Mouse (Mus musculus): ENCODE measurements around the gene Rpl18a.

Rpl18a gene

GRCm38 (mm10) chr8:70856028-70856427 lies 41.2 kb downstream of the Rpl18a start:
- no peak for DNase-seq (ENCODE audit: low spot score)

GRCm38 (mm10) chr8:70853863-70854262 lies 43.3 kb downstream of the Rpl18a start:
- no peak for DNase-seq (ENCODE audit: low spot score)

- DNase-seq (ENCODE audit: low spot score), result no peak
Observed at GRCm38 (mm10) chr8:70852595-70853231, 44.5 kb downstream of the Rpl18a start.

GRCm38 (mm10) chr8:70851837-70852236 lies 45.4 kb downstream of the Rpl18a start:
- DNase-seq (ENCODE audit: low spot score), result no peak

GRCm38 (mm10) chr8:70850947-70851346 lies 46.3 kb downstream of the Rpl18a start:
- DNase-seq (ENCODE audit: low spot score), result no peak

- no peak for DNase-seq (ENCODE audit: low spot score)
Observed at GRCm38 (mm10) chr8:70850132-70850845, 46.9 kb downstream of the Rpl18a start.

- DNase-seq (ENCODE audit: low spot score), result peak; percentile 46
Observed at GRCm38 (mm10) chr8:70849333-70849990, 47.8 kb downstream of the Rpl18a start.

GRCm38 (mm10) chr8:70846371-70847154 lies 50.6 kb downstream of the Rpl18a start:
- no peak for DNase-seq (ENCODE audit: low spot score)

- DNase-seq (ENCODE audit: low spot score), result no peak
Observed at GRCm38 (mm10) chr8:70845108-70845507, 52.1 kb downstream of the Rpl18a start.
